Mouse (Mus musculus): ENCODE data around the gene Pfdn5.

GRCm38 (mm10) chr15:102355134-102355870 is 29.4 kb downstream of the Pfdn5 start:
- TF ChIP-seq POLR2A (IDR thresholded peaks at IDR 0.05; ENCODE audit: insufficient read depth, low read length): no peak
- no peak for TF ChIP-seq EP300 (IDR thresholded peaks at IDR 0.05; ENCODE audit: insufficient read depth, low read depth, low read length)

Measured in ES-Bruce4 (cell line).